Mouse (Mus musculus): ENCODE measurements around the gene Ascl2. TPM values are rescaled to one million over a fixed set of nuclear protein-coding genes. Genes with fewer than 3 reads are reported as not detected.

The Ascl2 gene
- polyA plus RNA-seq, 1 experiment = 0.04 TPM

DNA sequence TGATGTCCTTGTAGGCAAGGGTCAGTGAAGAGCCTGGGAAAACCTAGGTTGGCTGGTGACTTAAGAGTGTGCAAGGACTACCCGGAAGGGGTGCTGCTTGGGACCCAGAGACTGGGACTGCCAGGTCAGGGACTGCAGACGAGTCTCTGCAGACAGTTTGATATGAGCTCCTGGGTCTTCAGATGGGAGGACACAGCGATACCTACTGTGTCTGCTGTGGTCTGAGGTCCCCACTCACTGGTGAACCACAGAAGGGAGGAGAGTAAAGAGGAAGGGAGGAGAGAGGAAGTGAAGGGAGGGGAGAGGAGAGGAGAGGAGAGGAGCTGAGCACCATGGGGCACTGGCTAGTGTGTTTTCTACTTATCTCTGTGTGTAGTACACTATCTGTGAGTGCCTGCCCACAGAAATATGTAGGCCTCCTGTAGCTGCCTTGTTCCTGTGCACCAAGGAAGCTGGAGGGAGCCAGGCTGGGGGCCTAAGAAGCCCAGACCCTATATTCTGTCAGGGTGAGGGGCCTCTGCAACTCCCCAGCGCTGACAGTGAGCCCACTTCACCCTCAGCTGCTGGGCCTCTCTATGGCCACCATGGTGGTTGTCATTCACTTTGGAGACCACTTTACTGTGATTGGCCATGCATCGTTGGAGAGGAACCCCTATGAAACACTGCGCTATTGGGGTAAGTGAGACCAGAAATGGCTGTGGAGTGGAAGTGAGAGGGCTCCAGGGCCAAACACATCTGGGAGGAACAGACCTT, 36.5 kb upstream of the Ascl2 start:
- Histone ChIP-seq H3K4me3 (ENCODE audit: insufficient read depth, poor library complexity, severe bottlenecking) (no peak overlapping the region), H3K79me2 (ENCODE audit: control insufficient read depth, insufficient read depth) (no peaks in the 10 kb centered on the region), H3K79me3 (ENCODE audit: low read depth) (no peaks in the 10 kb centered on the region), H3K36me3 (ENCODE audit: control insufficient read depth, insufficient read depth) (no peaks in the 10 kb centered on the region), H3K27me3 (ENCODE audit: control insufficient read depth, insufficient read depth, insufficient read length) (no peaks in the 10 kb centered on the region), H3ac (ENCODE audit: control insufficient read depth, insufficient read length, low read depth) (no peak overlapping the region)
- TF ChIP-seq USF1 (IDR thresholded peaks at IDR 0.05; ENCODE audit: low read depth) (no peak), CTCF (IDR thresholded peaks at IDR 0.05; ENCODE audit: control insufficient read depth, insufficient read depth, insufficient read length) (no peak), MYOD1 (IDR thresholded peaks at IDR 0.05; ENCODE audit: control insufficient read depth, insufficient read length, low read depth) (no peak), MAX (IDR thresholded peaks at IDR 0.05) (no peak), FOSL1 (IDR thresholded peaks at IDR 0.05; ENCODE audit: insufficient read depth, low read length, poor library complexity, severe bottlenecking) (no peak), MYOG (IDR thresholded peaks at IDR 0.05; ENCODE audit: control insufficient read depth, extremely low read depth, insufficient read length) (no peak), CEBPB (IDR thresholded peaks at IDR 0.05; ENCODE audit: low read depth) (no peak)

GRCm38 (mm10) chr7:143004727-143005343, 35.8 kb upstream of the Ascl2 start, which contains the start of gene Tspan32:
TSS of gene Tspan32 (plus strand) at chr7:143005046.
- Histone ChIP-seq H3K79me2 (ENCODE audit: control insufficient read depth, insufficient read depth) (no peaks in the 10 kb centered on the region), H3K27me3 (ENCODE audit: control insufficient read depth, insufficient read depth, insufficient read length) (no peaks in the 10 kb centered on the region), H3K4me3 (ENCODE audit: insufficient read depth, poor library complexity, severe bottlenecking) (no peak within 1 kb of the TSS), H3K36me3 (ENCODE audit: control insufficient read depth, insufficient read depth) (no peaks in the 10 kb centered on the region), H3K79me3 (ENCODE audit: low read depth) (no peaks in the 10 kb centered on the region), H3ac (ENCODE audit: control insufficient read depth, insufficient read length, low read depth) (no peak within 1 kb of the TSS)
- TF ChIP-seq USF1 (IDR thresholded peaks at IDR 0.05; ENCODE audit: low read depth) (no peak), MYOG (IDR thresholded peaks at IDR 0.05; ENCODE audit: control insufficient read depth, extremely low read depth, insufficient read length) (no peak), MAX (IDR thresholded peaks at IDR 0.05) (no peak), FOSL1 (IDR thresholded peaks at IDR 0.05; ENCODE audit: insufficient read depth, low read length, poor library complexity, severe bottlenecking) (no peak), CEBPB (IDR thresholded peaks at IDR 0.05; ENCODE audit: low read depth) (no peak)

GRCm38 (mm10) chr7:143002679-143003078, 33.6 kb upstream of the Ascl2 start:
- TF ChIP-seq CTCF (IDR thresholded peaks at IDR 0.05; ENCODE audit: control insufficient read depth, insufficient read depth, insufficient read length) = peak; percentile 37
- no peak for TF ChIP-seq CEBPB (IDR thresholded peaks at IDR 0.05; ENCODE audit: low read depth)
- no peak for TF ChIP-seq MAX (IDR thresholded peaks at IDR 0.05)
- no peaks in the 10 kb centered on the region for H3K79me3 ChIP-seq (ENCODE audit: low read depth)
- no peaks in the 10 kb centered on the region for H3K27me3 ChIP-seq (ENCODE audit: control insufficient read depth, insufficient read depth, insufficient read length)
- no peak overlapping the region for H3K4me3 ChIP-seq (ENCODE audit: insufficient read depth, poor library complexity, severe bottlenecking)
- H3K79me2 ChIP-seq (ENCODE audit: control insufficient read depth, insufficient read depth) = no peaks in the 10 kb centered on the region
- no peak overlapping the region for H3ac ChIP-seq (ENCODE audit: control insufficient read depth, insufficient read length, low read depth)
- H3K36me3 ChIP-seq (ENCODE audit: control insufficient read depth, insufficient read depth) = no peaks in the 10 kb centered on the region

- H3K27me3 ChIP-seq (ENCODE audit: control insufficient read depth, insufficient read depth, insufficient read length) = no peaks in the 10 kb centered on the region
Measured at GRCm38 (mm10) chr7:142997403-142998150, 28.5 kb upstream of the Ascl2 start.

DNA sequence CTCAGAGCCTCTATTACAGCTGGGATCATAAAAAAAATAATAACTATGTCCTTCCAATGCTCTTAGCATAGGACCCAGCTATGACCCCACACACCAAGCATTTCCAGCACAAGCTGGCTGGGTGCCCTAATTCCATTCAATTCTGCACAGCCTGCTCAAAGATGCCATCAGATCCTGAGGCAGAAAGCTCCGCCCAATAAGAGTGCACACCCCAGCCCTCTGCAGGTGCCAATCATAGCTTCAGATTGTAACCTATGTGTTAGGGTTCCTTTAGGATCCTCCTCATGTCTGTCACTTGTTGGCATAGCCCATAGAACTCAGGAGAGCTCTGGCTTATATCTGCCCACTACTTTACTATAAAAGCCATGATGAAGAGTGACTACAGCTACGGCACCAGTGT, 27.9 kb upstream of the Ascl2 start:
- Histone ChIP-seq H3K27me3 (ENCODE audit: control insufficient read depth, insufficient read depth, insufficient read length) (peaks cover 4% of the 10 kb centered on the region), H3K79me3 (ENCODE audit: low read depth) (no peaks in the 10 kb centered on the region), H3K36me3 (ENCODE audit: control insufficient read depth, insufficient read depth) (no peaks in the 10 kb centered on the region), H3ac (ENCODE audit: control insufficient read depth, insufficient read length, low read depth) (no peak overlapping the region), H3K4me3 (ENCODE audit: insufficient read depth, poor library complexity, severe bottlenecking) (no peak overlapping the region), H3K79me2 (ENCODE audit: control insufficient read depth, insufficient read depth) (no peaks in the 10 kb centered on the region)
- no peak for TF ChIP-seq MYOG (IDR thresholded peaks at IDR 0.05; ENCODE audit: control insufficient read depth, extremely low read depth, insufficient read length)
- no peak for TF ChIP-seq USF1 (IDR thresholded peaks at IDR 0.05; ENCODE audit: low read depth)
- TF ChIP-seq FOSL1 (IDR thresholded peaks at IDR 0.05; ENCODE audit: insufficient read depth, low read length, poor library complexity, severe bottlenecking) = no peak

More at GRCm38 (mm10) chr7:142997403-142998150, 28.5 kb upstream of the Ascl2 start:
- no peaks in the 10 kb centered on the region for H3K79me3 ChIP-seq (ENCODE audit: low read depth)
- H3K36me3 ChIP-seq (ENCODE audit: control insufficient read depth, insufficient read depth) = no peaks in the 10 kb centered on the region
- no peak overlapping the region for H3K4me3 ChIP-seq (ENCODE audit: insufficient read depth, poor library complexity, severe bottlenecking)
- no peaks in the 10 kb centered on the region for H3K79me2 ChIP-seq (ENCODE audit: control insufficient read depth, insufficient read depth)
- no peak for TF ChIP-seq USF1 (IDR thresholded peaks at IDR 0.05; ENCODE audit: low read depth)
- no peak for TF ChIP-seq MAX (IDR thresholded peaks at IDR 0.05)
- no peak for TF ChIP-seq FOSL1 (IDR thresholded peaks at IDR 0.05; ENCODE audit: insufficient read depth, low read length, poor library complexity, severe bottlenecking)
- no peak for TF ChIP-seq MYOG (IDR thresholded peaks at IDR 0.05; ENCODE audit: control insufficient read depth, extremely low read depth, insufficient read length)
- no peak for TF ChIP-seq CEBPB (IDR thresholded peaks at IDR 0.05; ENCODE audit: low read depth)
- TF ChIP-seq MYOD1 (IDR thresholded peaks at IDR 0.05; ENCODE audit: control insufficient read depth, insufficient read length, low read depth) = no peak
- no peak for TF ChIP-seq CTCF (IDR thresholded peaks at IDR 0.05; ENCODE audit: control insufficient read depth, insufficient read depth, insufficient read length)
- no peak overlapping the region for H3ac ChIP-seq (ENCODE audit: control insufficient read depth, insufficient read length, low read depth)

Data from C2C12 (cell line).